Mouse (Mus musculus) CH12.LX (cell line): ENCODE results near the gene Me3. TPM values are rescaled to one million over a fixed set of nuclear protein-coding genes. Genes with fewer than 3 reads are reported as not detected.

ENCODE experiments used
- DNase-seq: peaks from one replicate; pipeline ENCODE4 v3.0.0-alpha.2; 2013; ENCODE audit errors: extremely low read depth
- H3K27ac ChIP-seq: 2 replicates; pipeline ENCODE4 v1.5.1; 2012; ENCODE audit warnings: low read depth, mild to moderate bottlenecking, control low read depth, moderate library complexity; ENCODE audit not compliant: insufficient read depth
- H3K27me3 ChIP-seq: replicated peaks from 2 replicates; pipeline ENCODE3; 2012; ENCODE audit warnings: inconsistent platforms
- H3K36me3 ChIP-seq, 2 experiments: replicated peaks in 1 of 2; 2 replicates each; pipeline versions ENCODE3 to v1.6.1; 2012; ENCODE audit warnings: inconsistent platforms in 1 of 2, low read length in 1 of 2, mild to moderate bottlenecking in 1 of 2, mixed read lengths in 1 of 2, moderate library complexity in 1 of 2; ENCODE audit not compliant: control insufficient read depth in 1 of 2, insufficient read depth in 1 of 2
- H3K4me1 ChIP-seq, 2 experiments: 2 replicates each; pipeline ENCODE4 v1.6.1; 2012; ENCODE audit warnings: inconsistent platforms in 1 of 2, moderate library complexity in 1 of 2; ENCODE audit not compliant: insufficient read depth in 2 of 2, control insufficient read depth in 1 of 2
- H3K4me2 ChIP-seq: 2 replicates; pipeline ENCODE4 v1.6.1; 2012; ENCODE audit warnings: low read depth, mild to moderate bottlenecking, control low read depth; ENCODE audit not compliant: poor library complexity, insufficient read depth, severe bottlenecking
- H3K4me3 ChIP-seq, 3 experiments: fragments of 150-350 bp in 1 of 3; sonication (generic) in 1 of 3; replicated peaks in 1 of 3; 2 replicates each; pipeline versions ENCODE3 to v1.5.1; 2011 to 2012; ENCODE audit warnings: low read depth in 2 of 3, low read length in 2 of 3, mild to moderate bottlenecking in 2 of 3, moderate library complexity in 2 of 3, control low read depth in 1 of 3, improper control_type of control experiment in 1 of 3, inconsistent platforms in 1 of 3, mixed read lengths in 1 of 3; ENCODE audit not compliant: poor library complexity in 1 of 3
- H3K79me2 ChIP-seq: replicated peaks from 2 replicates; pipeline ENCODE4 v1.6.1; 2012; ENCODE audit warnings: mild to moderate bottlenecking, moderate library complexity; ENCODE audit not compliant: control insufficient read depth, poor library complexity, insufficient read depth, severe bottlenecking; ENCODE audit errors: extremely low read depth
- H3K9ac ChIP-seq: 2 replicates; pipeline ENCODE4 v1.6.1; 2012; ENCODE audit warnings: low read depth, mild to moderate bottlenecking, control low read depth, moderate library complexity; ENCODE audit not compliant: insufficient read depth
- H3K9me3 ChIP-seq: replicated peaks from 2 replicates; pipeline ENCODE3; 2012; ENCODE audit warnings: low read length, inconsistent platforms, mixed read lengths
- BHLHE40 ChIP-seq: IDR thresholded peaks from 2 replicates; pipeline ENCODE4 v1.6.1; 2011; ENCODE audit warnings: mild to moderate bottlenecking, low read depth, low read length, improper control_type of control experiment
- CHD1 ChIP-seq: IDR thresholded peaks from 2 replicates; pipeline ENCODE4 v1.6.1; 2012; ENCODE audit warnings: low read depth, low read length, improper control_type of control experiment, inconsistent platforms
- CHD2 ChIP-seq: IDR thresholded peaks from 2 replicates; pipeline ENCODE4 v1.6.1; 2011; ENCODE audit warnings: low read length, improper control_type of control experiment
- ETS1 ChIP-seq: conservative IDR thresholded peaks from 2 replicates; pipeline ENCODE4 v1.6.1; 2012; ENCODE audit warnings: low read depth, mild to moderate bottlenecking, inconsistent platforms, low read length, improper control_type of control experiment, moderate library complexity
- GABPA ChIP-seq: IDR thresholded peaks from 2 replicates; pipeline ENCODE4 v1.6.1; 2012; ENCODE audit warnings: low read depth, low read length, improper control_type of control experiment, inconsistent platforms; ENCODE audit not compliant: insufficient replicate concordance
- KAT2A ChIP-seq: IDR thresholded peaks from 2 replicates; pipeline ENCODE4 v1.6.1; 2012; ENCODE audit warnings: low read length, improper control_type of control experiment, inconsistent platforms; ENCODE audit not compliant: insufficient replicate concordance
- MEF2A ChIP-seq: IDR thresholded peaks from 2 replicates; pipeline ENCODE4 v1.6.1; 2014; ENCODE audit warnings: low read depth, mild to moderate bottlenecking, inconsistent platforms, low read length, improper control_type of control experiment, borderline replicate concordance
- NELFE ChIP-seq: IDR thresholded peaks from 2 replicates; pipeline ENCODE4 v1.6.1; 2011; ENCODE audit warnings: low read depth, low read length, improper control_type of control experiment
- PAX5 ChIP-seq: IDR thresholded peaks from 2 replicates; pipeline ENCODE4 v1.6.1; 2012; ENCODE audit warnings: low read length, inconsistent platforms, mixed read lengths
- POLR2A ChIP-seq: IDR thresholded peaks from 2 replicates; pipeline ENCODE4 v1.6.1; 2011; ENCODE audit warnings: low read depth, mild to moderate bottlenecking, improper control_type of control experiment, low read length
- POLR2AphosphoS2 ChIP-seq: IDR thresholded peaks from 2 replicates; pipeline ENCODE4 v1.6.1; 2011; ENCODE audit warnings: low read depth, low read length, improper control_type of control experiment
- SMC3 ChIP-seq: IDR thresholded peaks from 2 replicates; pipeline ENCODE4 v1.6.1; 2011; ENCODE audit warnings: low read depth, low read length, improper control_type of control experiment
- USF2 ChIP-seq: conservative IDR thresholded peaks from 2 replicates; pipeline ENCODE4 v1.6.1; 2011; ENCODE audit warnings: low read depth, low read length, improper control_type of control experiment
- ZKSCAN1 ChIP-seq: IDR thresholded peaks from 2 replicates; pipeline ENCODE4 v1.6.1; 2012; ENCODE audit warnings: low read depth, inconsistent platforms, low read length, improper control_type of control experiment, borderline replicate concordance
- dilution Hi-C: fragments of 300-500 bp; cut with MboI; formaldehyde crosslinking; loops from 2 replicates; pipeline ENCODE4 v1.14.3; 2020; ENCODE audit warnings: low sequenced_read_pairs; ENCODE audit not compliant: extremely low pct_unique_long_range_greater_than_20kb, extremely low pct_ligation_motif_present
- in situ Hi-C: fragments of 300-500 bp; cut with MboI; formaldehyde crosslinking; loops from 3 replicates; pipeline ENCODE4 v1.14.3; 2019; ENCODE audit warnings: low sequenced_read_pairs, low pct_ligation_motif_present, low pct_unique_long_range_greater_than_20kb, mixed read lengths
- polyA plus RNA-seq: library from polyadenylated mRNA; unstranded; fragments of >175 nt; gene quantifications from 2 replicates; pipeline ENCODE4 v1.2.1, GENCODE M21; 2012; ENCODE audit warnings: low read depth; ENCODE audit not compliant: insufficient read length
- total RNA-seq, 2 experiments: library from RNA; depleted of rRNA; stranded (reverse); fragments of 300-350 nt in 1 of 2; fragments of >200 nt in 1 of 2; gene quantifications; 2 replicates each; pipeline ENCODE4 v1.2.3; 2012 to 2014

Me3 gene
- total and polyA plus RNA-seq, 3 experiments = not detected

DNA sequence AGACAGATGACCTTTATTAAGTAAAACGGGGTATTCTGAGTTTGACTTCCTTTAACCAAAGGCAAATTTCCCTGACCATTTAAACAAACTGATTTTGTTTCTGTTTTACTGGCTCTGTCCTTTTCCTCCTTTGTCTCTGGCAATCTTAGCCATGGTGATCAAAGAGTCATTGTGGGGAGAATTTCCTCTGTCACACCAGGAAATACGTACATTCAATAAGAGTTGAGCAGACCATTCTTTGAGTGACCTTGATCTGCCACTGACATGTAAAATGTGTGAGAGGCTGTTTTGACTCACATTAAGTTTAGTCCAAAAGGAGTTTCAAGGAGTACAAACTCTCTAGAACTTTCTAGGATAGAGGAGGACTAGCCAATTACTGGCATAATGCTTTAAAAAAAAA is 117.0 kb downstream of the Me3 start:
- no peak for TF ChIP-seq GABPA
- TF ChIP-seq ETS1 = no peak
- no peak for TF ChIP-seq KAT2A
- no peak for TF ChIP-seq ZKSCAN1
- no peak for TF ChIP-seq POLR2AphosphoS2
- TF ChIP-seq CHD1 = no peak
- TF ChIP-seq MEF2A = no peak
- TF ChIP-seq USF2 = no peak
- no peak for TF ChIP-seq PAX5
- no peak for TF ChIP-seq SMC3
- DNase-seq = no peak
- no peaks in the 10 kb centered on the region for H3K27me3 ChIP-seq
- H3K9me3 ChIP-seq = no peaks in the 10 kb centered on the region
- no peaks in the 10 kb centered on the region for H3K36me3 ChIP-seq
- H3K4me2 ChIP-seq = no peak overlapping the region
- no peak overlapping the region for H3K27ac ChIP-seq
- dilution Hi-C loops = no loop called here
- H3K9ac ChIP-seq = no peak overlapping the region
- no peak overlapping the region for H3K4me3 ChIP-seq
- in situ Hi-C loops = no loop called here
- H3K79me2 ChIP-seq = no peaks in the 10 kb centered on the region
- peaks cover 0 to under 1% of the 10 kb centered on the region in 2 experiments; a peak in 1 of 4 replicates for H3K4me1 ChIP-seq

DNA sequence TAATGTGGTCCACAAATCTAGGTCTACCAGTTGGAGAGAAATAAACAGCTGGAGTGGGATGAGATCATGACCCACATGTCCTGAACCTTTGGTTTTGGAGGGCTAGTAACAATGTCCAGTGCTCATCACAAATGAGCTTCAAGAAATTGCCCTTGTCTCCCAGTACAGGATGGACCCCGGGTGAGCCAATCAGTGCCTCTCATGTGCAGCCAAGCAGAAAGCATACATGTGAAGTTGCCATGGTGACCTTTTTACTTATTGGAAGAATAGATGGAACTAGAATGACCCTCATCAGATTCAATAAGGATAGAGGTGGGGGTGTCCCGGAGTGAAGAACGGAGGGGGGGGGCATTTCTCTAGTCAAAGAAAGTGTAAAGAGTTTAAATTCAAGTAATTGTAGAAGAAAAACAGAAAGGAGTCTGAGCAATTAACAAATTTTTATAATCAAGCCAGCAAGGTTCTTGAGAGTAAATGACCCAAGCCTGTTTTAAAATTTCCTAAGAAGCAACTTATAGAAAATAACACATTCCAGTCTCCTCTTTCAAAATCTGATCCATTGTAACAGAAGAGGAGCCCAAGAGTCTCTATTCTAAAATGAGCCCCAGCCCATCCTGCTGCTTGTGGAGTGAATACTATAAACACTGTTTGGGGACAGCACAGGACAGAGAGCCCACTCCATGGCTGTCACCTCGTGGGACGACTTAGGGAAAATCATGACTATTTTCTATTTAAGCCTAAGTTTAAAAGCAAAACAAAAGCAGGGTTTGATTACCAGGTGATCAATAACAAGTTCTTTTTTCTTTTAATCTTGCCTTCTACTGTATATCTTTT is 134.7 kb downstream of the Me3 start:
- Histone ChIP-seq H3K27me3 (no peaks in the 10 kb centered on the region), H3K4me2 (no peak overlapping the region), H3K4me1 (no peaks in the 10 kb centered on the region), H3K9ac (no peak overlapping the region), H3K4me3 (no peak overlapping the region), H3K27ac (no peak overlapping the region), H3K9me3 (no peaks in the 10 kb centered on the region), H3K79me2 (no peaks in the 10 kb centered on the region), H3K36me3 (no peaks in the 10 kb centered on the region)
- TF ChIP-seq POLR2AphosphoS2 (no peak), MEF2A (no peak), BHLHE40 (no peak), ZKSCAN1 (no peak), CHD2 (no peak), NELFE (no peak), POLR2A (no peak)
- in situ Hi-C loops (no loop called here), dilution Hi-C loops (no loop called here)
- no peak for DNase-seq
